In the genomic region with DNA sequence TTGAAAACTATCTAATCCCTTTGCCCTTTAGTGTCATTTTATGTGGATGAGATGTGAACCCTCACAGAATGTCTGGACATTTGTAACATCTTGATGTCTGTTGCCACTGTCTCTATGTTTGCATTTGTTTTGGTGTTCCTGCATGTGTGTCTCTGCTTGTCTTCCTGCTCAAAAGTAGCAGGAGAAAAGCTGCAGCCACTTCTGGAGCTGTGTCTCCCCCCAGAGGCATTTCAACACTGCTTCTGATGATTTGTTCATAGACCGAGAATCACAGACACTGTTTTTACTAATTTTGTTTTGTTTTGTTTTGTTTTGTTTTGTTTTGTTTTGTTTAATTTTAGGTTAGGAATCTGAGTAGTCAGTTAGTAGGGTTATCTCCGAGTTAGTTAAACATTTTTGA, we compare ENCODE assay signal across 14 mouse cellular contexts.
A peak's percentile ranks its signal among the peaks of the same experiment; 100 is the strongest.
DNase-seq lines count a peak whose midpoint lies in the region; TF ChIP-seq lines count a peak whose summit lies in the region.
"Had no signal": no experiment of that assay in that cellular context is flagged by ENCODE, and none has a peak within 500 bp of the region (broad histone marks: within the 10 kb centered on the region; RNA-seq: fewer than 3 reads in every experiment).

No protein-coding gene starts in this region.

- TF ChIP-seq EP300 in heart, adult 2 months (IDR thresholded peaks at IDR 0.05; ENCODE audit: insufficient read depth, low read depth, low read length), result no peak

- H3K4me3 ChIP-seq in heart, adult 2 months, result no peak overlapping the region
- H3K4me3 ChIP-seq: embryonic facial prominence, embryonic 12.5 days; heart, embryonic 10.5 days; limb, embryonic 13.5 days; lung, embryonic 15.5 days; neural tube, embryonic 15.5 days had no signal

- peak; percentile 50 for TF ChIP-seq CTCF in heart, adult 2 months (IDR thresholded peaks at IDR 0.05)

- no peaks in the 10 kb centered on the region for H3K79me2 ChIP-seq in heart, adult 2 months (replicated peaks; ENCODE audit: control insufficient read depth, insufficient read depth, low read length)

- H3K27ac ChIP-seq in heart, adult 2 months, result no peak overlapping the region
- H3K27ac ChIP-seq: embryonic facial prominence, embryonic 12.5 days; heart, embryonic 10.5 days; limb, embryonic 13.5 days; lung, embryonic 15.5 days; neural tube, embryonic 15.5 days had no signal

- WGBS in heart, adult 2 months, result 47% methylated on average over 2 of the region's 2 CpGs

- intact Hi-C loops in heart, adult 2 months (cut with DNase I), result loop anchor here (5.0 kb wide), 1 partner anchor 355 kb away; no protein-coding TSS in a partner anchor
- intact Hi-C loops in heart, postnatal 36 days (cut with DNase I), result loop anchor here (10.0 kb wide), 1 partner anchor 363 kb away; no protein-coding TSS in a partner anchor
- intact Hi-C loops in left cerebral cortex, postnatal 14 days (cut with DNase I), result no loop called here
- intact Hi-C loops in left cerebral cortex, postnatal 4 days (cut with DNase I), result no loop called here

- H3K4me1 ChIP-seq in heart, adult 2 months (ENCODE audit: control insufficient read depth, insufficient read depth, low read length), result no peaks in the 10 kb centered on the region
- H3K4me1 ChIP-seq: embryonic facial prominence, embryonic 12.5 days; heart, embryonic 10.5 days; limb, embryonic 13.5 days; lung, embryonic 15.5 days; neural tube, embryonic 15.5 days had no signal

- no peaks in the 10 kb centered on the region for H3K36me3 ChIP-seq in heart, adult 2 months (ENCODE audit: control insufficient read depth, insufficient read depth, low read length)
- H3K36me3 ChIP-seq: embryonic facial prominence, embryonic 12.5 days; heart, embryonic 10.5 days; limb, embryonic 13.5 days; lung, embryonic 15.5 days; neural tube, embryonic 15.5 days had no signal

- no peak for DNase-seq in heart, adult 2 months
- DNase-seq in heart, postnatal 36 days, result no peak
- DNase-seq in left cerebral cortex, postnatal 14 days (ENCODE audit: low spot score in 2 of 2), result peak; percentile 30 to 49
- DNase-seq in left cerebral cortex, postnatal 4 days, result no peak
- DNase-seq in embryo, embryonic 11 days, result peak; percentile 23
- peak; percentile 16 for DNase-seq in right cerebral cortex, postnatal 14 days
- DNase-seq in neural tube, embryonic 10.5 days (ENCODE audit: extremely low spot score, low spot score), result no peak
- DNase-seq in spleen, postnatal 14 days (ENCODE audit: low spot score in 2 of 2), result no peak
- DNase-seq: kidney, postnatal 36 days had no signal

- no peaks in the 10 kb centered on the region for H3K27me3 ChIP-seq in heart, adult 2 months (ENCODE audit: control insufficient read depth, insufficient read depth, low read length)
- H3K27me3 ChIP-seq: embryonic facial prominence, embryonic 12.5 days; limb, embryonic 13.5 days; lung, embryonic 15.5 days; neural tube, embryonic 15.5 days had no signal

- H3K9ac ChIP-seq in heart, adult 2 months (ENCODE audit: low read depth, low read length), result no peak overlapping the region
- H3K9ac ChIP-seq: embryonic facial prominence, embryonic 12.5 days; limb, embryonic 13.5 days; lung, embryonic 15.5 days; neural tube, embryonic 15.5 days had no signal

- TF ChIP-seq POLR2A in heart, adult 2 months (IDR thresholded peaks at IDR 0.05; ENCODE audit: insufficient read depth, low read depth, low read length), result no peak

Comparison
In these comparisons a context has a peak if more than half of its experiments do, and no peak if none do; other contexts are left out.
1. DNase-seq: peak in left cerebral cortex, postnatal 14 days (2 of 2), embryo, embryonic 11 days (single experiment) and right cerebral cortex, postnatal 14 days (single experiment); none in heart, adult 2 months (0 of 2), heart, postnatal 36 days (0 of 2), left cerebral cortex, postnatal 4 days (single experiment), neural tube, embryonic 10.5 days (single experiment) and spleen, postnatal 14 days (0 of 2).
2. intact Hi-C loops: an anchor here in heart, adult 2 months (5.0 kb wide) and heart, postnatal 36 days (10.0 kb wide); none called in left cerebral cortex, postnatal 14 days and left cerebral cortex, postnatal 4 days.